In genomic region chr2:71123591-71123990, GRCm38 (mm10) we compare ENCODE assay signal across 18 mouse cellular contexts. TPM values are rescaled to one million over a fixed set of nuclear protein-coding genes. Genes with fewer than 3 reads are reported as not detected.
DNase-seq lines count a peak whose midpoint lies in the region; ATAC-seq and TF ChIP-seq lines count a peak whose summit lies in the region.
"Had no signal": no experiment of that assay in that cellular context is flagged by ENCODE, and none has a peak within 500 bp of the region (broad histone marks: within the 10 kb centered on the region; RNA-seq: fewer than 3 reads in every experiment).

No protein-coding gene starts in this region.

- H3K4me3 ChIP-seq in hindbrain, embryonic 15.5 days: no peak overlapping the region
- no peak overlapping the region for H3K4me3 ChIP-seq in hindbrain, embryonic 12.5 days
- no peak overlapping the region for H3K4me3 ChIP-seq in lung, postnatal 0 days (ENCODE audit: low read depth, low read length)
- no peak overlapping the region for H3K4me3 ChIP-seq in neural tube, embryonic 15.5 days (replicated peaks)
- H3K4me3 ChIP-seq: embryonic facial prominence, embryonic 15.5 days; erythroblast, embryonic 14.5 days; gastrocnemius, adult 2 months; heart, embryonic 12.5 days; intestine, embryonic 15.5 days had no signal

- H3K4me2 ChIP-seq in hindbrain, embryonic 15.5 days: no peak overlapping the region
- no peak overlapping the region for H3K4me2 ChIP-seq in hindbrain, embryonic 12.5 days (replicated peaks)
- no peak overlapping the region for H3K4me2 ChIP-seq in lung, postnatal 0 days (replicated peaks; ENCODE audit: low read depth, low read length)
- H3K4me2 ChIP-seq in neural tube, embryonic 15.5 days: no peak overlapping the region
- H3K4me2 ChIP-seq: embryonic facial prominence, embryonic 15.5 days; heart, embryonic 12.5 days; intestine, embryonic 15.5 days had no signal

- H3K36me3 ChIP-seq in hindbrain, embryonic 15.5 days: no peaks in the 10 kb centered on the region
- H3K36me3 ChIP-seq in hindbrain, embryonic 12.5 days: no peaks in the 10 kb centered on the region
- H3K36me3 ChIP-seq in lung, postnatal 0 days (ENCODE audit: insufficient read depth, low read length): no peaks in the 10 kb centered on the region
- no peaks in the 10 kb centered on the region for H3K36me3 ChIP-seq in neural tube, embryonic 15.5 days
- H3K36me3 ChIP-seq: embryonic facial prominence, embryonic 15.5 days; heart, embryonic 12.5 days; intestine, embryonic 15.5 days had no signal

- H3K9me3 ChIP-seq in hindbrain, embryonic 15.5 days: no peaks in the 10 kb centered on the region
- H3K9me3 ChIP-seq in hindbrain, embryonic 12.5 days (replicated peaks): no peaks in the 10 kb centered on the region
- no peaks in the 10 kb centered on the region for H3K9me3 ChIP-seq in lung, postnatal 0 days (ENCODE audit: low read length)
- H3K9me3 ChIP-seq in neural tube, embryonic 15.5 days (replicated peaks): no peaks in the 10 kb centered on the region
- H3K9me3 ChIP-seq: embryonic facial prominence, embryonic 15.5 days; heart, embryonic 12.5 days; intestine, embryonic 15.5 days had no signal

- H3K27me3 ChIP-seq in hindbrain, embryonic 15.5 days: no peaks in the 10 kb centered on the region
- peaks cover 9% of the 10 kb centered on the region for H3K27me3 ChIP-seq in hindbrain, embryonic 12.5 days
- H3K27me3 ChIP-seq in lung, postnatal 0 days (replicated peaks; ENCODE audit: insufficient read depth, low read length): no peaks in the 10 kb centered on the region
- H3K27me3 ChIP-seq in neural tube, embryonic 15.5 days (replicated peaks): 0 out of 2 replicates have a peak, but pooled peaks cover 8% of the 10 kb centered on the region
- H3K27me3 ChIP-seq: embryonic facial prominence, embryonic 15.5 days; intestine, embryonic 15.5 days had no signal

- DNase-seq in lung, postnatal 0 days (ENCODE audit: low spot score): peak; percentile 34
- no peak for DNase-seq in lung, postnatal 10 days
- peak; percentile 68 for DNase-seq in brain, embryonic 14.5 days (ENCODE audit: low read depth)
- DNase-seq: adrenal gland, adult 2 months; adrenal gland, postnatal 25 days; cerebellum, adult 11 months; cerebellum, adult 8-10 months; cerebellum, postnatal 14 days; embryo, embryonic 11 days; gastrocnemius, adult 2 months; gastrocnemius, postnatal 25 days had no signal

- H3K4me1 ChIP-seq in hindbrain, embryonic 15.5 days (replicated peaks): 0 out of 2 replicates have a peak, but pooled peaks cover 3% of the 10 kb centered on the region
- peaks cover 11% of the 10 kb centered on the region; the same call in 1 of the 2 replicates for H3K4me1 ChIP-seq in hindbrain, embryonic 12.5 days
- no peaks in the 10 kb centered on the region for H3K4me1 ChIP-seq in lung, postnatal 0 days (ENCODE audit: insufficient read depth, low read depth, low read length)
- H3K4me1 ChIP-seq in neural tube, embryonic 15.5 days: peaks cover 6% of the 10 kb centered on the region; the same call in 1 of the 2 replicates
- H3K4me1 ChIP-seq: embryonic facial prominence, embryonic 15.5 days had no signal

- no peak for TF ChIP-seq POLR2A in brain, embryonic 14.5 days (IDR thresholded peaks at IDR 0.05; ENCODE audit: borderline replicate concordance, extremely low read depth, insufficient read depth, insufficient read length, poor library complexity, severe bottlenecking)

- TF ChIP-seq EP300 in lung, postnatal 0 days (IDR thresholded peaks at IDR 0.05): no peak

- ATAC-seq in hindbrain, embryonic 15.5 days (ENCODE audit: low FRiP score, low read depth): peak; percentile 75
- no peak for ATAC-seq in hindbrain, embryonic 12.5 days (ENCODE audit: low FRiP score)
- ATAC-seq in lung, postnatal 0 days: peak; percentile 19; the same call in 1 of the 2 replicates
- peak; percentile 47; the same call in 1 of the 2 replicates for ATAC-seq in neural tube, embryonic 15.5 days (ENCODE audit: low FRiP score)
- ATAC-seq: intestine, embryonic 15.5 days had no signal

- no peak for TF ChIP-seq CTCF in lung, postnatal 0 days (IDR thresholded peaks at IDR 0.05)
- TF ChIP-seq CTCF in brain, embryonic 14.5 days (IDR thresholded peaks at IDR 0.05; ENCODE audit: borderline replicate concordance, extremely low read depth, insufficient read depth, insufficient read length): no peak

- 54% methylated on average over 2 of the region's 2 CpGs for WGBS in hindbrain, embryonic 15.5 days
- 58% methylated on average over 2 of the region's 2 CpGs for WGBS in hindbrain, embryonic 12.5 days
- whole genome bisulfite sequencing in lung, postnatal 0 days: 31% methylated on average over 2 of the region's 2 CpGs
- WGBS in neural tube, embryonic 15.5 days: 41% methylated on average over 2 of the region's 2 CpGs

- H3K27ac ChIP-seq in hindbrain, embryonic 15.5 days (replicated peaks): no peak overlapping the region
- no peak overlapping the region for H3K27ac ChIP-seq in hindbrain, embryonic 12.5 days
- no peak overlapping the region for H3K27ac ChIP-seq in lung, postnatal 0 days (ENCODE audit: low read length)
- H3K27ac ChIP-seq in neural tube, embryonic 15.5 days (replicated peaks): no peak overlapping the region
- H3K27ac ChIP-seq: embryonic facial prominence, embryonic 15.5 days; gastrocnemius, adult 2 months; intestine, embryonic 15.5 days had no signal

- no peak overlapping the region for H3K9ac ChIP-seq in hindbrain, embryonic 15.5 days
- no peak overlapping the region for H3K9ac ChIP-seq in hindbrain, embryonic 12.5 days
- no peak overlapping the region for H3K9ac ChIP-seq in lung, postnatal 0 days (replicated peaks; ENCODE audit: low read depth)
- H3K9ac ChIP-seq in neural tube, embryonic 15.5 days (replicated peaks): no peak overlapping the region
- H3K9ac ChIP-seq: embryonic facial prominence, embryonic 15.5 days; heart, embryonic 12.5 days; intestine, embryonic 15.5 days had no signal

RNA-seq across cellular contexts. Expression of gene Cybrd1, which starts 5.9 kb away (rescaled TPM):
- polyA plus RNA-seq in hindbrain, embryonic 15.5 days (2015; fragmentation: Nextera tagmentation; extraction: Ambion mirVana): 5.8 and 5.9 TPM in 2 replicates
- 1.6 TPM in 2 replicates for polyA plus RNA-seq in hindbrain, embryonic 12.5 days (2016; fragmentation: Nextera tagmentation; extraction: Ambion mirVana)
- 4.1 and 4.5 TPM in 2 replicates for polyA plus RNA-seq in lung, postnatal 0 days (2015; fragmentation: Nextera tagmentation; extraction: Ambion mirVana)
- 4.0 and 9.4 TPM in 2 replicates for polyA plus RNA-seq in brain, embryonic 14.5 days (2012; rRNA removed)
- 3.4 and 3.5 TPM in 2 replicates for polyA plus RNA-seq in neural tube, embryonic 15.5 days (2015; fragmentation: Nextera tagmentation; extraction: Ambion mirVana)
- polyA plus RNA-seq: erythroblast, embryonic 14.5 days had no signal
